Mouse (Mus musculus) thymus, adult 2 months (tissue): ENCODE results near the gene Tradd. TPM values are rescaled to one million over a fixed set of nuclear protein-coding genes. Genes with fewer than 3 reads are reported as not detected.

Source experiments
- DNase-seq: peaks from one replicate; pipeline ENCODE4 v3.0.0; 2021
- H3K27ac ChIP-seq: fragments of 200-500 bp; 2 replicates; pipeline ENCODE4 v1.5.1; 2012; ENCODE audit warnings: low read length, control low read depth; ENCODE audit not compliant: control insufficient read depth, insufficient read depth
- H3K27me3 ChIP-seq: fragments of 200-500 bp; 2 replicates; pipeline ENCODE4 v1.6.1; 2012; ENCODE audit warnings: mild to moderate bottlenecking, low read length, moderate library complexity, mixed read lengths; ENCODE audit not compliant: control insufficient read depth, insufficient read depth
- H3K36me3 ChIP-seq: fragments of 200-500 bp; 2 replicates; pipeline ENCODE4 v1.6.1; 2012; ENCODE audit warnings: mild to moderate bottlenecking, low read length, moderate library complexity; ENCODE audit not compliant: control insufficient read depth, insufficient read depth
- H3K4me1 ChIP-seq: fragments of 200-500 bp; replicated peaks from 2 replicates; pipeline ENCODE4 v1.6.1; 2012; ENCODE audit warnings: low read length; ENCODE audit not compliant: control insufficient read depth, insufficient read depth
- H3K4me3 ChIP-seq: fragments of 200-500 bp; 2 replicates; pipeline ENCODE4 v1.5.1; 2012; ENCODE audit warnings: mild to moderate bottlenecking, low read length, control low read depth, moderate library complexity; ENCODE audit not compliant: control insufficient read depth, insufficient read depth
- CTCF ChIP-seq: fragments of 200-500 bp; IDR thresholded peaks from 2 replicates; pipeline ENCODE4 v1.5.1; 2012; ENCODE audit warnings: mild to moderate bottlenecking, control low read depth, low read length, moderate library complexity, borderline replicate concordance; ENCODE audit not compliant: control insufficient read depth, poor library complexity, insufficient read depth; ENCODE audit errors: extremely low read depth
- POLR2A ChIP-seq: fragments of 200-500 bp; IDR thresholded peaks from 2 replicates; pipeline ENCODE4 v1.6.1; 2012; ENCODE audit warnings: mild to moderate bottlenecking, low read length, control low read depth, moderate library complexity; ENCODE audit not compliant: control insufficient read depth, poor library complexity, insufficient read depth; ENCODE audit errors: extremely low read depth
- WGBS: fragments of 180-500 bp; shearing (Covaris S2); methylation state at CpG from one replicate; pipeline ENCODE4 v1.1.7; 2018; 5-methylcytosine and 5-hydroxymethylcytosine counted together
- polyA plus RNA-seq: library from polyadenylated mRNA; depleted of rRNA; stranded (reverse); fragments of >200 nt; gene quantifications from 2 replicates; pipeline ENCODE4 v1.2.3, GENCODE M21; 2012; rRNA removed

Gene Tradd
- polyA plus RNA-seq, 1 experiment: 40.4 TPM

- TF ChIP-seq POLR2A (peak; percentile 88), CTCF (peak; percentile 65; the same call in 1 of the 2 replicates)
- 5% methylated on average over 34 of the region's 34 CpGs for WGBS
- Histone ChIP-seq H3K27me3 (no peaks in the 10 kb centered on the region), H3K27ac (no peak within 1 kb of the TSS; the same call in 1 of the 2 replicates), H3K4me1 (peaks cover 6% of the 10 kb centered on the region), H3K36me3 (no peaks in the 10 kb centered on the region), H3K4me3 (peak within 1 kb of the TSS; percentile 60)
- DNase-seq: peak; percentile 96
Measured at GRCm38 (mm10) chr8:105224413-105225271, 39.8 kb downstream of the Tradd start, which contains the start of gene D230025D16Rik. Gene D230025D16Rik (plus strand): TSS chr8:105225145.

GRCm38 (mm10) chr8:105223850-105224249 is 40.6 kb downstream of the Tradd start:
- TF ChIP-seq CTCF (no peak), POLR2A (no peak)
- Histone ChIP-seq H3K4me1 (peaks cover 6% of the 10 kb centered on the region), H3K27me3 (no peaks in the 10 kb centered on the region), H3K36me3 (no peaks in the 10 kb centered on the region), H3K4me3 (no peak overlapping the region), H3K27ac (no peak overlapping the region)
- WGBS: 94% methylated on average over 7 of the region's 7 CpGs
- no peak for DNase-seq

GRCm38 (mm10) chr8:105217926-105218522 is 46.4 kb downstream of the Tradd start:
- DNase-seq: no peak
- TF ChIP-seq POLR2A: no peak
- no peak for TF ChIP-seq CTCF
- 80% methylated on average over 5 of the region's 5 CpGs for WGBS

GRCm38 (mm10) chr8:105214104-105214503 is 50.3 kb downstream of the Tradd start:
- 93% methylated on average over 5 of the region's 5 CpGs for WGBS
- Histone ChIP-seq H3K36me3 (peaks cover 24% of the 10 kb centered on the region), H3K4me3 (no peak overlapping the region), H3K27me3 (no peaks in the 10 kb centered on the region), H3K4me1 (no peaks in the 10 kb centered on the region), H3K27ac (no peak overlapping the region)
- no peak for DNase-seq
- TF ChIP-seq CTCF (no peak), POLR2A (no peak)

More at GRCm38 (mm10) chr8:105217926-105218522, 46.4 kb downstream of the Tradd start:
- H3K27ac ChIP-seq: no peak overlapping the region
- H3K36me3 ChIP-seq: peaks cover 19% of the 10 kb centered on the region
- H3K27me3 ChIP-seq: no peaks in the 10 kb centered on the region
- no peak overlapping the region for H3K4me3 ChIP-seq
- no peaks in the 10 kb centered on the region for H3K4me1 ChIP-seq

GRCm38 (mm10) chr8:105209153-105210110 is 55.0 kb downstream of the Tradd start:
- H3K27ac ChIP-seq: no peak overlapping the region
- H3K36me3 ChIP-seq: peaks cover 21% of the 10 kb centered on the region
- H3K4me1 ChIP-seq: no peaks in the 10 kb centered on the region
- 92% methylated on average over 1 of the region's 1 CpGs for whole genome bisulfite sequencing
- no peak overlapping the region for H3K4me3 ChIP-seq
- no peak for TF ChIP-seq CTCF
- TF ChIP-seq POLR2A: no peak
- DNase-seq: no peak
- no peaks in the 10 kb centered on the region for H3K27me3 ChIP-seq

Other genes with a start within 250 kb of the Tradd start
- gene Ces3a, start 216.0 kb downstream of the Tradd start, polyA plus RNA-seq: 0.13 and 1.2 TPM in 2 replicates
- 0.07 and 0.51 TPM in 2 replicates for gene Ces3b, start 180.9 kb downstream of the Tradd start, polyA plus RNA-seq
- gene Ces4a, start 132.8 kb downstream of the Tradd start, polyA plus RNA-seq: 0.05 TPM in 1 of 2 replicates, not detected in the other
- gene Cbfb, start 93.9 kb downstream of the Tradd start, polyA plus RNA-seq: 26.7 and 34.4 TPM in 2 replicates
- gene D230025D16Rik, start 39.5 kb downstream of the Tradd start, polyA plus RNA-seq: 24.6 and 26.4 TPM in 2 replicates
- gene B3gnt9, start 9.5 kb downstream of the Tradd start, polyA plus RNA-seq: 11.6 and 13.1 TPM in 2 replicates
- 27.8 and 30.4 TPM in 2 replicates for gene Fbxl8, start within 50 bp of the Tradd start, polyA plus RNA-seq
- 2.9 and 3.3 TPM in 2 replicates for gene Hsf4, start 5.2 kb upstream of the Tradd start, polyA plus RNA-seq
- 3.5 and 4.0 TPM in 2 replicates for gene Nol3, start 11.5 kb upstream of the Tradd start, polyA plus RNA-seq
- 13.6 and 14.3 TPM in 2 replicates for gene 4931428F04Rik, start 25.3 kb upstream of the Tradd start, polyA plus RNA-seq
- gene Exoc3l, start 31.5 kb upstream of the Tradd start, polyA plus RNA-seq: 10.6 and 12.7 TPM in 2 replicates
- gene E2f4, start 33.1 kb upstream of the Tradd start, polyA plus RNA-seq: 474 and 475 TPM in 2 replicates
- 28.9 and 39.1 TPM in 2 replicates for gene Elmo3, start 41.0 kb upstream of the Tradd start, polyA plus RNA-seq
- 13.1 and 15.1 TPM in 2 replicates for gene Lrrc29, start 61.7 kb upstream of the Tradd start, polyA plus RNA-seq
- 137 and 194 TPM in 2 replicates for gene Tmem208, start 61.7 kb upstream of the Tradd start, polyA plus RNA-seq
- 33.6 and 36.2 TPM in 2 replicates for gene Fhod1, start 83.3 kb upstream of the Tradd start, polyA plus RNA-seq
- gene Slc9a5, start 84.2 kb upstream of the Tradd start, polyA plus RNA-seq: 12.7 and 14.7 TPM in 2 replicates
- gene Plekhg4, start 108.7 kb upstream of the Tradd start, polyA plus RNA-seq: 1.3 and 1.5 TPM in 2 replicates
- gene Kctd19, start 148.9 kb upstream of the Tradd start, polyA plus RNA-seq: 0.07 TPM in 1 of 2 replicates, not detected in the other
- 0.24 and 0.34 TPM in 2 replicates for gene Lrrc36, start 149.0 kb upstream of the Tradd start, polyA plus RNA-seq
- gene Tppp3, start 206.9 kb upstream of the Tradd start, polyA plus RNA-seq: 14.6 and 27.8 TPM in 2 replicates
- 22.3 and 23.5 TPM in 2 replicates for gene Zdhhc1, start 232.3 kb upstream of the Tradd start, polyA plus RNA-seq